Mouse (Mus musculus) spleen, adult 2 months (tissue): ENCODE results near the gene Cldn3. TPM values are rescaled to one million over a fixed set of nuclear protein-coding genes. Genes with fewer than 3 reads are reported as not detected.
"Not testable (repeated sequence)": the region's sequence is repeated elsewhere in the genome, so short reads cannot be mapped to it uniquely, and the experiment has no call there.

Experiments used
- DNase-seq, 2 experiments: peaks; one replicate each; pipeline versions ENCODE4 v3.0.0 to v3.0.0-alpha.2; 2012 to 2021; ENCODE audit warnings: low spot score in 2 of 2, low read depth in 1 of 2
- H3K27ac ChIP-seq: fragments of 200-500 bp; 2 replicates; pipeline ENCODE4 v1.5.1; 2012; ENCODE audit warnings: low read length, inconsistent platforms; ENCODE audit not compliant: insufficient read depth
- H3K27me3 ChIP-seq: fragments of 200-500 bp; 2 replicates; pipeline ENCODE4 v1.6.1; 2012; ENCODE audit warnings: mild to moderate bottlenecking, moderate library complexity, low read length, inconsistent platforms; ENCODE audit not compliant: control insufficient read depth, insufficient read depth
- H3K36me3 ChIP-seq: fragments of 200-500 bp; 2 replicates; pipeline ENCODE4 v1.6.1; 2012; ENCODE audit warnings: mild to moderate bottlenecking, low read length, inconsistent platforms; ENCODE audit not compliant: control insufficient read depth, insufficient read depth
- H3K4me1 ChIP-seq: fragments of 200-500 bp; 2 replicates; pipeline ENCODE4 v1.6.1; 2011; ENCODE audit warnings: inconsistent platforms; ENCODE audit not compliant: control insufficient read depth, insufficient read depth, insufficient read length
- H3K4me3 ChIP-seq: fragments of 200-500 bp; 2 replicates; pipeline ENCODE4 v1.5.1; 2011; ENCODE audit warnings: mild to moderate bottlenecking, inconsistent platforms; ENCODE audit not compliant: insufficient read depth, insufficient read length; ENCODE audit errors: extremely low read depth
- CTCF ChIP-seq: fragments of 200-500 bp; IDR thresholded peaks from 2 replicates; pipeline ENCODE4 v1.5.1; 2011; ENCODE audit warnings: mild to moderate bottlenecking, inconsistent platforms; ENCODE audit not compliant: insufficient read depth, insufficient read length, insufficient replicate concordance; ENCODE audit errors: extremely low read depth
- POLR2A ChIP-seq: fragments of 200-500 bp; IDR thresholded peaks from 2 replicates; pipeline ENCODE4 v1.6.1; 2011; ENCODE audit warnings: low read depth, low read length, inconsistent platforms
- WGBS: fragments of 180-500 bp; shearing (Covaris S2); methylation state at CpG from one replicate; pipeline ENCODE4 v1.1.7; 2018; 5-methylcytosine and 5-hydroxymethylcytosine counted together
- polyA plus RNA-seq: library from polyadenylated mRNA; depleted of rRNA; stranded (reverse); fragments of >200 nt; gene quantifications from 2 replicates; pipeline ENCODE4 v1.2.3, GENCODE M21; 2012; rRNA removed

Gene Cldn3
- polyA plus RNA-seq: 3.1 and 5.0 TPM in 2 replicates

- no peak for DNase-seq
- no peaks in the 10 kb centered on the region for H3K36me3 ChIP-seq
- H3K4me3 ChIP-seq: no peak within 1 kb of the TSS
- no peak for TF ChIP-seq POLR2A
- TF ChIP-seq CTCF: no peak
- WGBS: 11% methylated on average over 25 of the region's 25 CpGs
- H3K27me3 ChIP-seq: peaks cover 5% of the 10 kb centered on the region
- H3K27ac ChIP-seq: no peak within 1 kb of the TSS
- H3K4me1 ChIP-seq: peaks cover 5% of the 10 kb centered on the region
These were observed at the start of gene Cldn3 for GRCm38 (mm10) chr5:134985633-134986297. TSS of gene Cldn3 (plus strand) at chr5:134986214.

DNA sequence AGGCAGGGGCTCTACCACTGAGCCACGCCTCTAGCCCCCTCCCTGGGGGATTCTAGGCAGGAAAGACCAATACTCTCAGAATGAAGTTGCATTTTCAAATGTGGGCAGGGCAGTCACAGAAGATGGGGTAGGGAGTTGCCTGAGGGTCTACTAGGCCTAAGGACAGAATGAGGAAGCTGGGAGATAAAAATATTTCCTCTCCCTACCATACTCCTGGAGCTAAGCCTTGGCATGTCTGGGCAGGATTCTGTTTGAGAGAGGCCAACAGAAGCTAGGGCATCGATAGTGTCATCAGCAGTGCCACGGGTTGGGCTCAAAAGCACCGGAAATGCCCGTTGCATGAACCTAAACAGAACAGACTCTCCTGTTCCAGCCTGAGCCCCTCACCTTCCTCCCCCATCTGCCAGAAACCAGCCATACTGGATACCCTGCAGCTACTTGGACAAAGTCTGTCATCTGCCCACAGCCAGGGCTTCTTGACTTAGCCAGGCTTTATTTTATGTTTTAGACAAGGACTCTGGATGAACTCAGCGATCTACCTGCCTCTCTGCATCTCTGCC is 49.3 kb upstream of the Cldn3 start:
- DNase-seq: no peak
- Histone ChIP-seq H3K4me3 (no peak overlapping the region), H3K4me1 (no peaks in the 10 kb centered on the region), H3K27me3 (no peaks in the 10 kb centered on the region), H3K27ac (no peak overlapping the region), H3K36me3 (no peaks in the 10 kb centered on the region)
- WGBS: 81% methylated on average over 6 of the region's 6 CpGs
- TF ChIP-seq CTCF (no peak), POLR2A (no peak)

DNA sequence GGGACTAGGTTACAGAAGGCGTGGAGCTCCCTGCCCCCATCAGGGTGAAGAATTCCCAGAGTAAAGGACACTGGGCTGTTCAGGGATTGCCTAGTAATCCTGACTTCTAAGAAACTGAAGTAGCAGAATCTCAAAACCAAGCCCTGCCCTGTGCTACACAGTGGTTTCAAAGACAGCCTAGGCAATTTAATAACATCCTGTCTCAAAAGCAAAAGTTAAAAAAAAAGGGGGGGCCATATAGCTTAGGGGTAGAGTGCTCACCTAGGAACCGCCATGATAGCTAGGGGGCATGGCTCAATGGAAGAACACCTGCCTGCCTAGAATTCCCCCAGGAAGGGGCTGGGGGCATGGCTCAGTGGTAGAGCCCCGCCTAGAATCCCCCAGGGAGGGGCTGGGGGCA is 46.9 kb upstream of the Cldn3 start:
- WGBS: 47% methylated on average over 3 of the region's 3 CpGs
- peak overlapping the region; percentile 79 for H3K27ac ChIP-seq
- no peak for DNase-seq
- no peaks in the 10 kb centered on the region for H3K27me3 ChIP-seq
- H3K4me1 ChIP-seq: no peaks in the 10 kb centered on the region; the same call in 1 of the 2 replicates
- H3K36me3 ChIP-seq: no peaks in the 10 kb centered on the region
- no peak overlapping the region for H3K4me3 ChIP-seq
- TF ChIP-seq POLR2A (no peak), CTCF (no peak)

DNA sequence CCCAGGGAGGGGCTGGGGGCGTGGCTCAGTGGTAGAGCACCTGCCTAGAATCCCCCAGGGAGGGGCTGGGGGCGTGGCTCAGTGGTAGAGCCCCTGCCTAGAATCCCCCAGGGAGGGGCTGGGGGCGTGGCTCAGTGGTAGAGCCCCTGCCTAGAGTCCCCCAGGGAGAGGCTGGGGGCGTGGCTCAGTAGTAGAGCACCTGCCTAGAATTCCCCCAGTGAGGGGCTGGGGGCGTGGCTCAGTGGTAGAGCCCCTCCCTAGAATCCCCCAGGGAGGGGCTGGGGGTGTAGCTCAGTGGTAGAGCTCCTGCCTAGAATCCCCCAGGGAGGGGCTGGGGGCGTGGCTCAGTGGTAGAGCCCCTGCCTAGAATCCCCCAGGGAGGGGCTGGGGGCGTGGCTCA is 46.5 kb upstream of the Cldn3 start:
- not testable (repeated sequence) for H3K27ac ChIP-seq, H3K27me3 ChIP-seq, H3K4me1 ChIP-seq, DNase-seq, H3K4me3 ChIP-seq, H3K36me3 ChIP-seq
- WGBS: 91% methylated on average over 4 of the region's 7 CpGs

DNA sequence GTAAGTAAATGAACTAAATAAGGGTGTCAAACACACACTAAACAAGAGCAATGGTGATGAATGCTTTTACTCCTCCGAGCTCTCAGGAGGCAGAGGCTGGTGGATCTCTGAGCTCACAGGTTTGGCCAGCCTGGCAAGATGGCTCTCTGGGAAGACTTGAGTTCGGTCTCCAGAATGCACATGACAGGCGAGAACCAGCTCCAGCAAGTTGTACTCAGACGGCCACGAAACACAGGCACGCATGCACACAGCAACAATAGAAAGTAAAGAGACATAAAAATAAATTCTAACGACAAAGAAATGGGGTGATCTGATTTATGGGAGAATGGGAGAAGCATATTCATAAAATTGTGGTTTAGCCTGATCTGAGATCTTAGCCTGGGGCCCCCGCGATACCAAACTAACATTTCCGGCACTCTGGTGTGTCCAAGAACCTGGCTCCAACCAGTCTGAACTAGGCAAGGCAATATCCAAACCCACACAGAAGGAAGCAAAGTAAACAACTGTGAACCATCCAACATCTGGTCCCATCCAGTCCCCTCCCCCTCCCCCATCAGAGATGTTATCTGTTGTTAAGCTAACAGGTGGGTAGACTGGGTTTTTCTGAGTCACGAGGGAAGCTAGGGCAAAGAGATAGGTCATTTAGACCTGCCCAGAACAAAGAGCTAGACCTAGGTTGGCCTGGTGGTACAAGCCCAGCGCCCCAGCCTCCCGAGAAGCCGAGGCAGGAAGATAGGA is 44.4 kb upstream of the Cldn3 start:
- DNase-seq: no peak
- H3K27me3 ChIP-seq: no peaks in the 10 kb centered on the region
- H3K36me3 ChIP-seq: no peaks in the 10 kb centered on the region
- H3K4me1 ChIP-seq: no peaks in the 10 kb centered on the region; the same call in 1 of the 2 replicates
- no peak overlapping the region for H3K4me3 ChIP-seq
- H3K27ac ChIP-seq: no peak overlapping the region
- TF ChIP-seq POLR2A (no peak), CTCF (no peak)
- WGBS: 71% methylated on average over 14 of the region's 14 CpGs

DNA sequence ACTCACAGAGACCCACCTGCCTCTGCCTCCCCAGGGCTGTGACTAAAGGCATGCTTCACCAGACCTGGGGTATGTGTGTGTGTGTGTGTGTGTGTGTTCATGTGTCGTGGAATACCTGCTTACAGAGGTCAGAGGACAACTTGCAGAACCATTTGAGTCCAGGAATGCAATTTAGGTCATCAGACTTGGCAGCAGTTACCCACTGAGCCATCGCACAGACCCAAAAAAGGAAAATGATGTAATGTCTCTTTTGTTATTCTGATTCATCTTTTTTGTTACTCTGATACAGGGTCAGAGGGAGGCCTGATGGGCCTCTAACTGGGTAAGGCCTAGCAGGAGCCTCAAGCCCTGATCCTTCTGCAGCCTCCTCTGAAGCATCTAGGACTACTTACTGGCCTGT is 43.3 kb upstream of the Cldn3 start:
- Histone ChIP-seq H3K27me3 (no peaks in the 10 kb centered on the region), H3K27ac (no peak overlapping the region), H3K4me1 (no peaks in the 10 kb centered on the region; the same call in 1 of the 2 replicates), H3K4me3 (no peak overlapping the region), H3K36me3 (no peaks in the 10 kb centered on the region)
- WGBS: 85% methylated on average over 2 of the region's 2 CpGs
- no peak for DNase-seq
- no peak for TF ChIP-seq CTCF
- TF ChIP-seq POLR2A: no peak

- no peak for DNase-seq
- no peaks in the 10 kb centered on the region; the same call in 1 of the 2 replicates for H3K4me1 ChIP-seq
- no peak overlapping the region for H3K4me3 ChIP-seq
- no peaks in the 10 kb centered on the region for H3K36me3 ChIP-seq
- WGBS: 68% methylated on average over 5 of the region's 5 CpGs
- H3K27ac ChIP-seq: no peak overlapping the region
- no peaks in the 10 kb centered on the region for H3K27me3 ChIP-seq
- TF ChIP-seq CTCF (no peak), POLR2A (no peak)
These were observed 41.8 kb upstream of the Cldn3 start for GRCm38 (mm10) chr5:134944179-134944578.
